Mouse (Mus musculus): Measurements from ENCODE around the gene Ppil2. TPM values are rescaled to one million over a fixed set of nuclear protein-coding genes. Genes with fewer than 3 reads are reported as not detected.

The Ppil2 gene
- polyA plus RNA-seq, 1 experiment = 46.0 TPM

GRCm38 (mm10) chr16:17044320-17044719, 66.7 kb downstream of the Ppil2 start:
- no peaks in the 10 kb centered on the region for H3K79me2 ChIP-seq (ENCODE audit: control insufficient read depth, insufficient read depth)
- peaks cover 77% of the 10 kb centered on the region for H3K36me3 ChIP-seq (ENCODE audit: control insufficient read depth, insufficient read depth)

GRCm38 (mm10) chr16:17041417-17041816, 69.6 kb downstream of the Ppil2 start:
- Histone ChIP-seq H3K36me3 (ENCODE audit: control insufficient read depth, insufficient read depth) (peaks cover 92% of the 10 kb centered on the region), H3K27me3 (ENCODE audit: control insufficient read depth, insufficient read depth, insufficient read length) (no peaks in the 10 kb centered on the region), H3K79me3 (ENCODE audit: low read depth) (no peaks in the 10 kb centered on the region), H3K4me3 (ENCODE audit: insufficient read depth, poor library complexity, severe bottlenecking) (no peak overlapping the region), H3ac (ENCODE audit: control insufficient read depth, insufficient read length, low read depth) (no peak overlapping the region), H3K79me2 (ENCODE audit: control insufficient read depth, insufficient read depth) (no peaks in the 10 kb centered on the region)
- TF ChIP-seq MYOD1 (IDR thresholded peaks at IDR 0.05; ENCODE audit: control insufficient read depth, insufficient read length, low read depth) = no peak

More at GRCm38 (mm10) chr16:17044320-17044719, 66.7 kb downstream of the Ppil2 start:
- no peak for TF ChIP-seq MYOG (IDR thresholded peaks at IDR 0.05; ENCODE audit: control insufficient read depth, extremely low read depth, insufficient read length)
- no peaks in the 10 kb centered on the region for H3K79me3 ChIP-seq (ENCODE audit: low read depth)
- H3K4me3 ChIP-seq (ENCODE audit: insufficient read depth, poor library complexity, severe bottlenecking) = no peak overlapping the region
- no peaks in the 10 kb centered on the region for H3K27me3 ChIP-seq (ENCODE audit: control insufficient read depth, insufficient read depth, insufficient read length)
- no peak overlapping the region for H3ac ChIP-seq (ENCODE audit: control insufficient read depth, insufficient read length, low read depth)

GRCm38 (mm10) chr16:17040716-17041115, 70.3 kb downstream of the Ppil2 start:
- Histone ChIP-seq H3K36me3 (ENCODE audit: control insufficient read depth, insufficient read depth) (peaks cover 93% of the 10 kb centered on the region), H3K27me3 (ENCODE audit: control insufficient read depth, insufficient read depth, insufficient read length) (no peaks in the 10 kb centered on the region), H3ac (ENCODE audit: control insufficient read depth, insufficient read length, low read depth) (no peak overlapping the region), H3K79me3 (ENCODE audit: low read depth) (no peaks in the 10 kb centered on the region), H3K4me3 (ENCODE audit: insufficient read depth, poor library complexity, severe bottlenecking) (no peak overlapping the region), H3K79me2 (ENCODE audit: control insufficient read depth, insufficient read depth) (no peaks in the 10 kb centered on the region)
- TF ChIP-seq FOSL1 (IDR thresholded peaks at IDR 0.05; ENCODE audit: insufficient read depth, low read length, poor library complexity, severe bottlenecking) = no peak
- no peak for TF ChIP-seq MYOD1 (IDR thresholded peaks at IDR 0.05; ENCODE audit: control insufficient read depth, insufficient read length, low read depth)
- no peak for TF ChIP-seq MYOG (IDR thresholded peaks at IDR 0.05; ENCODE audit: control insufficient read depth, extremely low read depth, insufficient read length)
- TF ChIP-seq CTCF (IDR thresholded peaks at IDR 0.05; ENCODE audit: control insufficient read depth, insufficient read depth, insufficient read length) = no peak
- TF ChIP-seq MAX (IDR thresholded peaks at IDR 0.05) = no peak
- TF ChIP-seq USF1 (IDR thresholded peaks at IDR 0.05; ENCODE audit: low read depth) = no peak
- TF ChIP-seq CEBPB (IDR thresholded peaks at IDR 0.05; ENCODE audit: low read depth) = no peak

Small RNA genes within 50 kb of the gene (microRNA-seq; reads per million reads assigned to microRNA genes)
- gene Mir130b (ENCODE audit: borderline microRNAs expressed) (1,654 reads per million, percentile 88 among the genes with 10 or more reads in this experiment), gene Mir301b (ENCODE audit: borderline microRNAs expressed) (10.2 reads per million, percentile 59 among the genes with 10 or more reads in this experiment)

Other genes starting within 250 kb of the Ppil2 start
- not detected for gene Igll1, start 247.3 kb downstream of the Ppil2 start, polyA plus RNA-seq (2012; fragmentation: generic; extraction: Trizol)
- 41.0 TPM for gene Top3b, start 240.5 kb downstream of the Ppil2 start, polyA plus RNA-seq (2012; fragmentation: generic; extraction: Trizol)
- gene Vpreb1, start 240.4 kb downstream of the Ppil2 start, polyA plus RNA-seq (2012; fragmentation: generic; extraction: Trizol) = 0.56 TPM
- gene Ppm1f, start 214.8 kb downstream of the Ppil2 start, polyA plus RNA-seq (2012; fragmentation: generic; extraction: Trizol) = 20.5 TPM
- 77.2 TPM for gene Mapk1, start 127.9 kb downstream of the Ppil2 start, polyA plus RNA-seq (2012; fragmentation: generic; extraction: Trizol)
- gene Ypel1, start 41.6 kb downstream of the Ppil2 start, polyA plus RNA-seq (2012; fragmentation: generic; extraction: Trizol) = 0.89 TPM
- gene 2610318N02Rik, start 13.9 kb upstream of the Ppil2 start, polyA plus RNA-seq (2012; fragmentation: generic; extraction: Trizol) = 25.4 TPM
- gene Sdf2l1, start 21.1 kb upstream of the Ppil2 start, polyA plus RNA-seq (2012; fragmentation: generic; extraction: Trizol) = 41.1 TPM
- gene Ydjc, start 33.4 kb upstream of the Ppil2 start, polyA plus RNA-seq (2012; fragmentation: generic; extraction: Trizol) = 5.6 TPM
- 0.18 TPM for gene Ccdc116, start 36.0 kb upstream of the Ppil2 start, polyA plus RNA-seq (2012; fragmentation: generic; extraction: Trizol)
- 135 TPM for gene Ube2l3, start 91.4 kb upstream of the Ppil2 start, polyA plus RNA-seq (2012; fragmentation: generic; extraction: Trizol)
- 0.02 TPM for gene Rimbp3, start 97.3 kb upstream of the Ppil2 start, polyA plus RNA-seq (2012; fragmentation: generic; extraction: Trizol)
- gene Hic2, start 122.3 kb upstream of the Ppil2 start, polyA plus RNA-seq (2012; fragmentation: generic; extraction: Trizol) = 1.1 TPM
- 1.3 TPM for gene Tmem191c, start 164.8 kb upstream of the Ppil2 start, polyA plus RNA-seq (2012; fragmentation: generic; extraction: Trizol)
- 0.16 TPM for gene Serpind1, start 220.1 kb upstream of the Ppil2 start, polyA plus RNA-seq (2012; fragmentation: generic; extraction: Trizol)